Mouse (Mus musculus): ENCODE results near the gene Ccn1.

Ccn1 gene

DNA sequence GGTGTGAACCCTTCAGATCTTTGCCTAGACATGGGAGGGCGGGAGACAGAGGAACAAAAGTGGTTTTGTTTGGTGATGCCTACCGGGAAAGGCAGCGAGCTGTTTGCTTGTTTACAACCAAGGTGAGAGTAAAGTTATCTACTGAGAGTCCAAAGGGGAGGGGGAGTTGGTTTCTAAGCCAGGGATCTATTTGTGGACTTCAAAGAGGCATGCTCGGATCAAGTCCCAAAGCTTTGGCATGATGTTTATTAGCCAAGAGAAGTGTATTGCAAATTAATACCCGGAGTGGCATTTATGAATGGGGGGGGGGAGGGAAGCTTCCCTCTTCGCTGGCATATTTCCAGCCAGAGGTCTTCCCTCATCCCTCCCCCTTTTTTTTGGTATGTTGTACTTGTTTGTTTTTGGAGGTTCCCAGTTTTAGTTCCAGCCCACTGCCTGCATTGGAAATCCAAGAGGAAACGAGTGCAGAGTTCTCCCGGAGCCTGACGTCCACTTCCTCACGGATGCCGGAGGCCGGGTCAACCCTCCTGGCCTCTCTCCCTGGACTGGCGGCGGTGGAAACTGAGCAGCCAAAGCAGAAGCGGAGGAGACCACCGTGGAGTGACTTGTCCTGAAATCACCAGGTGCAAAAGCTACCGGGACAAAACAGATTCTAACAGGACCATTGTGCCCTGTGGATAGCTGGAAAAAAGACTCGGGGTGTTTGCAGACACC lies 674 bp upstream of the Ccn1 start:
- DNase-seq (ENCODE audit: low spot score in 2 of 2): no peak

DNA sequence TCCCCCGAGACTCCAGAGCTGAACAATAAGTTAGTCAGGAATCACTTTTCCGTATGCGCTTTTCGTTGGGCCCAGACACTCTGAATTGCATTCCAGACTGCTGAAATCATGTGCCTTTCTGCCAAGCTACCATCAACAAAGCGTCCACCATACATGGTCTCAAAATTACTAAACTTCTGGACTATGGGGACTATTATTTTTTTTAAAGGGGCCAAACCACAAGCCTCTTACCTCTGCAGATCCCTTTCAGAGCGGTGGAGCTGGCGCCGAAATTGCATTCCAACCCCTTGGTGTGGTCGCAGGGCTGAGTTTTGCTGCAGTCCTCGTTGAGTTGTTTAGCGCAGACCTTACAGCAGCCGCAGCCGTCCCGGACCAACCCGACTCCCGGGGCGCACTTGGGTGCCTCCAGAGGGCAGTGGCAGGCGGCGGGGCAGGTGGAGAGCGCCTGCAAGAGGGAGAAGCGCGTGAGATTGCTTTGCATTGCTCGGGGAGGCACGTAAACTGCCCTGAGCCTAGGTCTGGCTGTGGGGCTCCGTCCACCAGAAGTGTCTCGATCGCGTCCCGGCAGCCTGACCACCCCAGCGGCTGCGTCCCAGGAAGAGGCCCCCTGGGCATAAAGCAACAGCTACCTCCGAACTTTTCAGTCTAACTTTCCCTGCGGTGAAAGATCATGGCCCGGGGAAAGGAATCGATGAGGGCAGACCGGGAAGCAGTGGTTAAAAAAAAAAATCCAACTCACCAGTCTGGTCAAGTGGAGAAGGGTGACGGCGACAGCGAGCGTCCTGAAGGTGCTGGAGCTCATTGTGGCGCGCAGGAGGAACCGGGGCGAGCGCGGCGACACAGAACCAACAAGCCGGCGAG lies 560 bp downstream of the Ccn1 start:
- peak in 1 of 2 experiments; percentile 30 for DNase-seq (ENCODE audit: low spot score in 2 of 2)

DNA sequence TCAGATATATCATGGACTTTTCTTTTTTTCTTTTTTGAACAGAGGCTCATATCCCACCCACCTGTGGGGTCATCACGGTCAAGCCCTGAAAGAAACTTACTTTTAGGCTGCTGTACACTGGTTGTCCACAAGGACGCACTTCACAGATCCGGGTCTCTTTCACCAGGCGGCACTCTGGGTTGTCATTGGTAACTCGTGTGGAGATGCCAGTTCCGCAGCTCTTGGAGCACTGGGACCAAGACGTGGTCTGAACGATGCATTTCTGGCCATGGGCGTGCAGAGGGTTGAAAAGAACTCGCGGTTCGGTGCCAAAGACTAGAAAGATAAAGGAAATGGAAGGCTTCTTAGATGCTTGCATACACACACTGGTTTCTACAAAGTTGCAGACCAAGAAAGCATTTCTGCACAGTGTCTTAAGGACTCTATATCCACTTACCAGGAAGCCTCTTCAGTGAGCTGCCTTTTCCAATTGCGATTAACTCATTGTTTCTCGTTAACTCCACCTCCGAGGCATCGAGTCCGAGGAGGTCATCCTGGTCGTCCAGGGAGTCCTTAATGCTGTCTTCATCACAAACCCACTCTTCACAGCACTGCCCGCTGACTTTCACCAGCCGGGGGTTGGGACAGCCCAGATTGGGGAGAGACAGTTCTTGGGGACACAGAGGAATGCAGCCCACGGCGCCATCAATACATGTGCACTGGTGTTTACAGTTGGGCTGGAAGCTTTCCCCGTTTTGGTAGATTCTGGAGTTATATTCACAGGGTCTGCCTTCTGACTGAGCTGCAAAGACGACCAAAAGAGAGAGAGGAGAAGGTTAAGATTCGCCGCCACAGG lies 1.5 kb downstream of the Ccn1 start:
- DNase-seq (ENCODE audit: low spot score in 2 of 2): no peak

DNA sequence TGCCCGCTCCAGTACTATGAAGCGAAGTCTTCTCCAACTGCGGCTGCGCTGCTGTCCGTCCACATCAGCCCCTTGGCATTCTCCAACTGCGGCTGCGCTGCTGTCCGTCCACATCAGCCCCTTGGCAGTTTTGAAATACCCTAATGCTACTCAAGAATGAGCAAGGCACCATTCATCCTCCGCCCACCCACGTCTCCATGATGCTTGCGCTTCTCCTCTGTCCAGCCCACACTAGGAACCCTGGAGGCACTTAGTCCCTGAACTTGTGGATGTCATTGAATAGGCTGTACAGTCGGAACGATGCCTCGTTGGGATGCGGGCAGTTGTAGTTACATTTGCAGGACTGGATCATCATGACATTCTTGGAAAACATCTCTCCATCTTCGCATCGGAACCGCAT lies 2.4 kb downstream of the Ccn1 start:
- no peak for DNase-seq (ENCODE audit: low spot score in 2 of 2)

DNA sequence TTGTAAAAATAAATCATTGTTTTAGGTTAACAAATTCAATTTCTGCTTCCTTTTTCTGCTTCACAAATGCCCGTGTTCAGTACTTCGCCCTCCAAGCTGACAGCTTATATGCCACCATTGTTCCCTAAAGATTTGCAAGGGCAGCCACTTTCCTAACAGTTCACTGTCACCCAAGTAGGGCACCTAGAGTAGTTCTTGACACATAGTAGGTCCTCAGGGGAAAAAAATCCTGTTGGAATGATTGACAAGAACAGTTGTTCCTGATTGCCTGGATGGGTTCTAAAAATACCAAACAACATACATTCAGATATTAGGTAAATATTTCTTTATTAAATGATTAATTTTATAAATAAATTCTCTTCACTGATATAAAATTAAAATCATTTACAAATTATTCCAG lies 3.1 kb downstream of the Ccn1 start:
- DNase-seq (ENCODE audit: low spot score in 2 of 2): no peak

DNA sequence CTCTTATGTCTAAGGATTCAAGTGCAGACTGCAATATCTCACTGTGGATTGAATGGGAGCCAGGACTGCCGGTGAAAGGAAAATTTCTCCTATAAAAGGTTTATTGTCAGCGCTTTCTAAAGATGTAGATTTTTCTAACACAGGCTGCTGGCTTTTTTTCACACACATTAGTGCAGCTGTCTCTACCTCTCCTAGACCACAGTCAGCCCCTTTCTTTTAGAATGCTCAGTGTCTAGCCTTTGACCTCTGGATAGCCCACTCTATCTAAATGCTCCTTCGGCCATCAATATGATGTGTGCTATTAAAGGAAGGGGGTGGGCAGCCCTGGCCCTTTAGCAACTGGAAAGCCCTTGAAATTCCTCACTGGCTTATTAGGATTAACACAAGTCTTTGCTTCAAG lies 3.8 kb downstream of the Ccn1 start:
- DNase-seq (ENCODE audit: low spot score in 2 of 2): no peak

DNA sequence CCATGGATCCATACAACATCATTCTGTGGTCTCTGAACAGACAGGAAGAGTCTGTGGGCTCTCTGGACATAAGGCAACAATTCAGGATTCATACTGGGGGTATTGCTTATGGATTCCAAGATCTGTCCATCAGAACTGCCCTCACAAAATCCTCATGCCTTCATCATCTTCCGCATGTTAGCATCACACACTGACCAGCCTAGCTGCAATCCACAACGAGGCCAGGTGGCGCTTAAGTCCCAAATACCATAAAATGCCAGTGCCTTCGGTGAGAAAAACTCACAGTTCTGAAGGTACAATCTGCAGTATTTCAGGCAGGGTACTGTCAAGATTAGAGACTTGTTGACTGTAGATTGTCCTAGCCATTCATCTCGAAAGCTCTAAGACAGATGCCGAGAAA lies 4.3 kb downstream of the Ccn1 start:
- DNase-seq (ENCODE audit: low spot score in 2 of 2): no peak

DNA sequence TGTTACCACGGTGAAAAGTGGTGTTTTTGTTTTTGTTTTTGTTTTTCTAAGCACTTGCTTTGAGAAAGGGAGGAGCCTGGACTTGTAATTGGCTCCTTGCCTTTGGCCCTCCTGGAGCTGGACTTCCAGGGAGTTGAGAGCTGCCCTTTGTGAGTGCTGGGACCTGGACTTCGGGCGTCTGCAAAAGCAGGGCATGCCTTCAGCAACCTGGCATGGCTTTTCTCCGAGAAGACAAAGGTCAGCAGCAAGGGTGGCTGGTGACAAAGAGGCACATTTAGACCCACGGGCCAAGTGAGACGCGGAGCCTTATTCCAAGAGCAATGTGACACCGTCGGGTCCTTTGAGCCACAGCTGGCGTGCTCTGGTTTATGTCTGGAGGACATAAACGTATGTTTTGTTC lies 6.9 kb downstream of the Ccn1 start:
- no peak for DNase-seq (ENCODE audit: low spot score in 2 of 2)

DNA sequence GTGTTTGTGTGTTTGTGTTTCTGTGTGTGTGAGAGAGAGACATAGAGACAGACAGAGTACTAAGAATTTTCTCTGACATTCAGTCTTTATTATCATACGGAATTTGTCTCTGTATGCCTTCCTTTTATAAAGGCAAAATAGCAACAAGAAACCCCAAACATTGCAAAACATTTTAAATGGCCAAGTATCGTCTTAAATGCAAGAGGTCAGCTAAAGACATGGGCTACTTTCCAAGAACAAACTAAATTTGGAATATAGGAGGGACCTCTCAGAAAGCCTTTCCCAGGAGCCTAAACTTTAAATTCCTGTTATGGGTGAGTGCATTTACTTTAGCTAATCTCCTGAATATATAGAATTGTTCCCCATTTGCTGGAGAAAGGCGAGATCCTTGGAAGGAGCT lies 7.9 kb downstream of the Ccn1 start:
- DNase-seq (ENCODE audit: low spot score in 2 of 2): no peak

DNA sequence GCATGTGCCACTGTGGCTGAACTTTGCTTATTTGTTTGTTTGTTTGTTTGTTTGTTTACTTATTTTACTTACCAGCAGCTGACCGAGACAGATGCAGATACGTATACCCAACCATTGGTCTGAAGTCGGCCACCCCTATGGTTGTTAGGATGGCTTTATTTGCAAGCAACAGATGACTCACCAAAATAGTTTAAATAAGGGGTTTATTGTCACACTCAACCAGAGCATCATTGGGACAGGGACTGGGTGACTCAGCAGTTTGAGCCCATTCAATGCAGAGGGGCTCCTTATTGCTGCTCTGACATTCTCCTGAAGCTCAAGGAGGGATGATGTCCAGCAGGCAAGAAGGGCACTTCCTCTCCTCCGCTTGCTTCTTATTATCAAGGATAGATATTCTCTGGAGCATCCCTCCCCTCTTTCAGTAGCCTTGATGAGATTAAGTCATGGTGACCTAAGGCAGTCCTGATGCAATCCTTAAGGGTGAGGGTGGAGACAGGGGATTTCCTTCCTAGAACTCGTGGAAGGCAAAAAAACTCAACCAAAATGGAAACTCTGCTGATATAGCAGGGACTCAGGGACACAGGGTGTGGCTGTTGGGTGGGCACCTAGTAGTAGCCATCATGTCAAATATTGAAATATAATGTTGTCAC lies 8.6 kb downstream of the Ccn1 start:
- no peak for DNase-seq (ENCODE audit: low spot score in 2 of 2)

DNA sequence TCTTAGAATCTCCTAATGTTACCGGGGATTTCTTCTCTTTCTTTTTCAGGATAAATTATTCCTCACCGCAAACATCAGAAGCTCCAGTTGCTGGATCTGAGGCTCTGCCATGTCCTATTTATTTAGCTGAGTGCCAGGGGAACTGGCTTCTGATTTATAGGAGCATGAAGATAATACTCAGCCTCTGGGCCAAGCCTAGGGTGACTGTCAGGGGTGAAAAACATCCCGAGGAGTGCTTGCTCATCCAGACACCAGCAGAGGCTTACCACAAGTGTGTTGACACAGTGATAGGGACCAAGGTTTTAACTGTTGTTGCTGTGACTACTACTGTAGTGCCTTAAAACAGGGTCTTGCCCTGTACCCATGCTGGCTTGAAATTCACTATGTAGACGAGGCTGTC lies 9.2 kb downstream of the Ccn1 start:
- no peak for DNase-seq (ENCODE audit: low spot score in 2 of 2)

DNA sequence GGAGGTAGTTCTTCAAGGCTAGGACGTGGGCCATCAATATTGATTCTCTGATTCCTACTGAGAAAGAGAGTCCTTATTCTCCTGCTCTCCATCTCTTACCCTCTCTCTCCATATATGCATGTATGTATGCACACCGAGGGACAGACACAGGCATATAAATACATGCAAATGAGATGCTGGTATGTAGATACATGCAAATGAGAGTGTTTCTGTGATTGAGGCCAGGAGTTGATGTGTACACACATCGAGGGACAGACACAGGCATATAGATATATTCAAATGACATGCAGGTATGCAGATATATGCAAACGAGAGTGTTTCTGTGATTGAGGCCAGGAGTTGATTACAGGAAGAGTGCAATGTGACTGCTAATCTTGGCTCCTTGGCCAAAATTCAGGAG lies 9.6 kb downstream of the Ccn1 start:
- DNase-seq (ENCODE audit: low spot score in 2 of 2): no peak

DNA sequence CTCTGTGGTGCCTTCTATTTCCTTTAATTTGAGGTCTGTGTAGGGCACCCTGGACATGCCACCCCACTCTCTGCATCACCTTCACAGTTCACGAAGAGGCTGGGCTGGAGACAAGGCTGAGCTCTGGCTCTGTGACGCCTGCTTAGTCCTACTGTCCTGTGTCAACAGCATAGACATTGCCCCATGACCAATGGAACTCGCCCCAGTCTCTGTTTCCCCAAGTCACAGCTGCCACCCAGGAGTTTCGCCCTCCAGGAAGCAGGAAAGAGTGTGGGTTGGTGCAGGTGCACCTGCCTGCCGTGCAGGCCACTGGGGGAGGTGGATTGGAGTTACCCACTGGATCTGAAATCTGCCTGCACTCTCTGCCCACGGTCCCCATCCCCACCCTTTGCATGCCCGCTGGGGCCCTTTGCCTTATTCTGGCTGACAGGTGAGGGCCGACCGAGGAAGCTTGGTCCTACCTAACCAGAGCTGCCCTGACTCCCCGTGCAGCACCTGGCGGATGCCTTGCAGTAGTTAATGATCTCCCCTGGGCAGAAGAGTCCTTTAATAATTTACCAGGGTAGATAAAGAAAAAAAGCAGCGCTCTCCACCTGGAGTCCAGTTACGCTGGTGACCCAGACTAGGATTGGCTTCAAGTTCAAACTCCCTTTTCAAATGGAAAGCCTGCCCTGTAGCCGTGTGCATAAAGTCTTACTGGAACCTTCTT lies 15.6 kb downstream of the Ccn1 start:
- DNase-seq (ENCODE audit: low spot score in 2 of 2): no peak

DNA sequence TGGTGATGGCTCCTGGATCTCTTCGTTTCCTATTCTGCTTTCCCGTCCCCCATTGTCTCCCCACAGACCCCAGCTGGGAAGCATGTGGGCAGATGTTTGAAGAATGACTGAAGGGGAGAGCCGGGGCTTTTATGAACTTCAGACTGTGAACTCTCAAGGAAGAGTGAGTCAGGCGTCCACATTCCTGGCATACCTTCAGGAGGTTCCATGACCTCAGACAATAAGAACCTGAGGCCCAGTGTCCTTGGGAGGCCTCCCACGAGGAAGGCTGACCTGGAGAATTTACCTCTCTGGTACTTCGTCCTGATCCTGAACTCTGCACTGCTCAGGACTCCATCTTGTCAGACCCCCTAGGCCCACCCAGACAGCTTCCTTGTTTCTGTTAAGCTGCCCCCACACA lies 16.9 kb downstream of the Ccn1 start:
- no peak for DNase-seq (ENCODE audit: low spot score in 2 of 2)

DNA sequence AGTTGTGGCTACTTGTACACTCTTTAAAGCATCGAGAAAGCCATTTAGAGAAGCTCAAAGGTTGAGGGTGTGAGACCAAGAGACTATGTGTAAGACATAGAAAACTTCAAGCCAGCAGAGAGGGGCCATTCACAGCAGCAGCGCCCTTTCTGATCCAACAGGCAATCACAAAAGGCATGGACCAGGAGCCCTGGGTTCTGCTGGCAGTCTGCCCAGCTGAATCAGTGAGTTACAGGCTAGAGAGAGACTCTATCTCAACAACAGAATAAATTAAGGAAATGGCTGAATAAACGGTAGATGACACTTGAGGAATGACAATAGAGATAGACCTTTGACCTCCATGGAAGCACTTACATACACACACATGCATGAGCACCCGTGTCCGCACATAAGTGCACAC lies 21.1 kb downstream of the Ccn1 start:
- no peak for DNase-seq (ENCODE audit: low spot score in 2 of 2)

DNA sequence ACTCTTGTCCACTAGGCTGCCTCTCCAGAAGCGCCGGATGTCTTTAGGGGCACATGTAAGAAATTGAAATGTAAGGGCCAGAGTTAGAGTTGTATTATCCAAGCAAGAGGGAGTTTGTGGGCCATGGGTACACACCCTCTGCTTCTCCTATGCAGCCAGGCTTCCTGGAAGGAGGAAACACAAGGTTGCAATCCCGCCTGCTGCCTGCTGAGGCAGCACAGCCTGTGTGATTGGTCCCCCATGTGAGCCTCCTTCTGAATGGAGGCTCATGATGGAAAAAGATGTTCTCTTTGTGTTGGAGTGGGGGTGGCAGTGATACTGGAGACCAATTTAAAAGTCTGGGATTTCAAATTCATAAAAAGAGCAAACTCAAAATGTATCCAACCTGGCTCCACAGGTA lies 22.0 kb downstream of the Ccn1 start:
- no peak for DNase-seq (ENCODE audit: low spot score in 2 of 2)

DNA sequence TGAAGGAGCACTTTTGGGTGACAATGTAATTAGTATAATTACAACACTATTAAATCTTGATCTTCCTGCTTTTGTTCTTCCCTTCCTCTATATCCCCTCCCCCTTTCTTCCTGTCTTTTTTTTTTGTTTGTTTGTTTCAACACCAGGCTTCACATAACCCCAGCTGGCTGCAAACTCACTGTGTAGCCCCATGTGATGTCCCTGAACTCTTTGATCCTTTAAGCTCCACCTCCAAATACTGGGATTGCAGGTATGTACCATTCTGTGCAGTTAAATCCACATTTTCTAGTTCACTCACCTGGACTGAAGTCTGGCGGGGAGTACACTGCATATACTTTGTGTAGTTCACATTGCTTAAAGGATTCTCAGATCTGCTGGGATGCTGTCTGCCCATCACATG lies 23.7 kb downstream of the Ccn1 start:
- no peak for DNase-seq (ENCODE audit: low spot score in 2 of 2)

DNA sequence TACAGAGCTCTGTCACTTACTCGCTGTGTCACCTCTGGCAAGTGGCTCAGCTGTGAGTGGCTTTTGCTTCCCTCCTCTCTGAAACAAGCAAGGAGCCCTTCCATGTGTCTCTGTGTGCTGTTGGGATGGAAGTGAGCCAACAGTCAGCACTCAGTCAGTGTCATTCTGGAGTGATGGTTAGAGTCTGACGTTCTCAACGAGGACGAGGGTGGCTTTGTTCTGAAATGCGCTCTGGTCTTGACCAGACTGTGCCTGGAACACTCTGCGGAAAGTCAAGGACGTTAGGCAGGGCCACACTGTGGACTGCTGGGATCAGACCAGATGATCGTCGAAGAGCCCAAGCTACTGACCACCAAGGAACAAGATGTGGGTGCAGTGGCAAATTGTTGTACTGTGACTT lies 24.2 kb downstream of the Ccn1 start:
- no peak for DNase-seq (ENCODE audit: low spot score in 2 of 2)

DNA sequence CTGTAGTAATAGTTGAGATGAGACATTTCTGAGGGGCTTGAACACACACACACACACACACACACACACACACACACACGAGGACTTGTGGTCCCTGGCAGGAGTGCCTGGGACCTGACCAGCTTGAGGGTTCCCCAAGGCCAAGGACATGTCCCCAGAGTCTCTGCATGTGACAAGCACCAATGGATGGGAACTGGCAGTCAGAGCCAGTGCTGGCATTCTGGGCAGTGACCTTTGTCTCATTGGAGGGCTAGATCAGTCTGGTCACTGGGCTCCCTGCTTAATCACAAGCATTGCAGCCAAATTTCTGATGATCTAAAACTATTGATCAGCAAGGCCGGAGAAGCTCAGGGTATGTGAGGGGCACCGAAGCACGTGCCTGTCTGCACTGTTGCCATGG lies 25.0 kb downstream of the Ccn1 start:
- no peak for DNase-seq (ENCODE audit: low spot score in 2 of 2)

DNA sequence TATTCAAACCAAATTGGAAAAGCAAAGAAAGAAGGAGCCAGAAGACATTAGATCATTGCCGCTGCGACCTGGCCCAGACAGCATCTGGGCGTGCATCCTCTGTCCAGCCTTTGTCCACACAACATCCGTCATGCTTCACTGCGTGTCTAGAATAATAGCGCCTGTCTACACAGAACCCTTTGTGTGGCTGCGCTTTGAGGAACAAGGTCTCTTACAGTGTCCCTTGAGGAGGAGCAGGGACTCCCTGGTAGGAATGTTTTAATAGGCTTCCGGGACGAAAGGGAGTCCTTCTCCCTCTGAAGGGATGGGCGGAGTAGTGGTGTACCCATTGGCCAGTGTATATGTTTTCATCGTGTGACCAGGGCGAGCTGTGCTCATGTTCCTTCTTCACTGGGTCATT lies 26.7 kb downstream of the Ccn1 start:
- DNase-seq (ENCODE audit: low spot score in 2 of 2): no peak

DNA sequence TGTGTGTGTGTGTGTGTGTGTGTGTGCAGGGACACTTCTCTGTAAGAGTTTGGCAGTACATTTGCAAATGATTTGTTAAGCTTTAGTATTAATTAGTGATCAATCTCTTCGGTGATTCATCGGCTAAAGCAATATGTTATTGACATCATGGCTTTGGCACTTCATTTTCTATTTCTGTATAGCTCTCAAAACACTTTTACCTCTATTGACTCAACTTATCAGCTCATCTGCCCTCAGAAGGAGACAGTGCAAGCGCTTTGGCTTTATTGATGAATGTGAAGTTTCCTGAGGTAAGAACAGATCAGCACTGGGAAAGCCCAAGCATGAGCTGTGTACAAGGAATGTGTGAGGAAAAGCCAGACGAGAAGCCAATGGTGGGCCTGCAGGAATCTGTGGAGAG lies 28.6 kb downstream of the Ccn1 start:
- DNase-seq (ENCODE audit: low spot score in 2 of 2): no peak
